Mouse (Mus musculus) midbrain, embryonic 11.5 days (tissue): Measurements from ENCODE around the gene Cdh26. TPM values are rescaled to one million over a fixed set of nuclear protein-coding genes. Genes with fewer than 3 reads are reported as not detected.

Experiments
- ATAC-seq: fragments of 200-750 bp; cut with Nextera tagmentation; 2 replicates; pipeline ENCODE4 v1.8.0; 2017; ENCODE audit warnings: moderate TSS enrichment, moderate library complexity; ENCODE audit not compliant: low FRiP score
- DNase-seq: peaks from one replicate; pipeline ENCODE4 v3.0.0; 2015; ENCODE audit warnings: low spot score; ENCODE audit errors: missing footprints
- H3K27ac ChIP-seq: fragments of 300-500 bp; sonication (generic); 2 replicates; pipeline ENCODE4 v1.5.1; 2014; ENCODE audit warnings: low read depth, low read length
- H3K27me3 ChIP-seq: fragments of 300-500 bp; sonication (generic); 2 replicates; pipeline ENCODE4 v1.6.1; 2014; ENCODE audit warnings: mild to moderate bottlenecking, low read length, moderate library complexity, mixed read lengths; ENCODE audit not compliant: control insufficient read depth, insufficient read depth
- H3K36me3 ChIP-seq: fragments of 300-500 bp; sonication (generic); 2 replicates; pipeline ENCODE4 v1.6.1; 2014; ENCODE audit warnings: mild to moderate bottlenecking, low read length, moderate library complexity, mixed read lengths; ENCODE audit not compliant: control insufficient read depth, insufficient read depth
- H3K4me1 ChIP-seq: fragments of 300-500 bp; sonication (generic); 2 replicates; pipeline ENCODE4 v1.6.1; 2014; ENCODE audit warnings: low read length; ENCODE audit not compliant: control insufficient read depth, insufficient read depth
- H3K4me2 ChIP-seq: fragments of 300-500 bp; sonication (generic); 2 replicates; pipeline ENCODE4 v1.6.1; 2014; ENCODE audit warnings: mild to moderate bottlenecking, moderate library complexity
- H3K4me3 ChIP-seq: fragments of 300-500 bp; sonication (generic); 2 replicates; pipeline ENCODE4 v1.5.1; 2014; ENCODE audit warnings: low read depth, low read length
- H3K9ac ChIP-seq: fragments of 300-500 bp; sonication (generic); 2 replicates; pipeline ENCODE4 v1.6.1; 2014; ENCODE audit warnings: low read length
- H3K9me3 ChIP-seq: fragments of 300-500 bp; sonication (generic); 2 replicates; pipeline ENCODE4 v1.6.1; 2016; ENCODE audit warnings: low read length; ENCODE audit not compliant: control insufficient read depth
- WGBS: fragments of 180-500 bp; shearing (Covaris S2); extraction: QIAGEN DNeasy Blood & Tissue Kit; methylation state at CpG from one replicate; pipeline ENCODE4 v1.1.7; 2014; 5-methylcytosine and 5-hydroxymethylcytosine counted together
- polyA plus RNA-seq: library from polyadenylated mRNA; unstranded; fragments of >200 nt; fragmentation: Nextera tagmentation; extraction: Ambion mirVana; gene quantifications from 2 replicates; pipeline ENCODE4 v1.2.1, GENCODE M21; 2014

The Cdh26 gene
- 0.14 TPM in 1 of 2 replicates, not detected in the other for polyA plus RNA-seq

DNA sequence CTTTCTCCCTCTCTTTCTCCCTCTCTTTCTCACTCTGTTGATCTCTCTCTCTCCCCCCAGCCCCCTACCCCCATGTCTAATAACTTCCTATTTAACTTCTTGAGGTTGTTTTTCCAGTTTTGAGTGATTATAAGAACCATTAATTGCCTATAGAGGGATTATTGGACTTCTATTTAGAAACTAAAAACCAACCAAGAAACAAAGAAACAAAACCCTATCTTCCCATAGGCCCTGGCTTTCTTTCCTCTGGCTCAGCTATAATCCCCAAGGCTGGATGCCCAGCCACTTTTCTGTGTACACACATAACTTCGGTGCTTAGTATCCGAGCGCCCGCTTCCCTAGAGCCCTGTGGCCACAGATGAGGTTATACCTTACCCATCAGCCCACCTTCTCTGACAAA lies at the start of gene Cdh26:
Cdh26 (plus strand) TSS at position 301 of the 400 bp plus-strand sequence.
- no peaks in the 10 kb centered on the region for H3K36me3 ChIP-seq
- DNase-seq (no peak), ATAC-seq (no peak)
- no peaks in the 10 kb centered on the region for H3K4me1 ChIP-seq
- H3K9me3 ChIP-seq: no peaks in the 10 kb centered on the region
- H3K27ac ChIP-seq: no peak within 1 kb of the TSS
- no peak within 1 kb of the TSS for H3K9ac ChIP-seq
- H3K4me2 ChIP-seq: no peak within 1 kb of the TSS
- 90% methylated on average over 4 of the region's 4 CpGs for WGBS
- no peaks in the 10 kb centered on the region for H3K27me3 ChIP-seq
- H3K4me3 ChIP-seq: no peak within 1 kb of the TSS

DNA sequence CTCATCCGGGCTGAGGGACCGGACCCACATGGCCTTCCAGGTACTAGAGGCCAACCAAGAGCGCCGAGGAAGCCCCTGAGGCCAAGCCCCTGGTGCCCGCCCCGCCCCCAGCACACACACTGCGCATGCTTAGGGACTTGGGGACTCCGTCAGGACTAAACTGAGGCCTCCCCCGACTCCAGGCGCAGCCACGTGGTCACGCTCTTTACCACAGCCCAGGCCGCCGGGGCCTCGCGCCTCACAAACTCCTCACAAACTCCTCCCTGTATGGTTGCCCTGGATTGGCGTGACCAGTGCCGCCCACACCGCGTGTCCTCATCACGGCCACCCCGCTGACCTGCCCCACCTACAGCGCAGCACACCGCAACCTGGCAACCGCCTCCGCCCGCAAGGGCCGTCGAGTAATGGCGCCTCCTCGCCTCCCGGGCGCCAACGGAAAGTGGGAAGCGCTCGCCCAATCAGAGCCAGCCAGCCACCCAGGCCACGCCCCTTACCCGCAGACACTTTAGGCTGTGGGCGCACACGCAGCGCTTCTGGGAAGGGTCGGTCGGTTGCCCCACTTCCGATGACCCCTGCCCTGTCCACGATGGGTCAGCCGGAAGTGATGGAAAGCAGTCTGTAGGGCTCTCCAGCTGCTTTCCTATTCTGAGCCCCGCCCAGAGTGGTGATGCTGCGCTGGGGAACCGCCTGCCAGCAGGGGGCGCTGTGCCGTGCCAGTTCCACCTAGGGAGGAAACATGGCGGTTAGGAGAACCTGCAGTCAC lies 23.1 kb upstream of the Cdh26 start, which contains the start of gene Sycp2:
Sycp2 (minus strand) TSS at position 633 of the 763 bp plus-strand sequence.
- no peaks in the 10 kb centered on the region for H3K9me3 ChIP-seq
- no peak within 1 kb of the TSS for H3K4me3 ChIP-seq
- WGBS: 86% methylated on average over 52 of the region's 52 CpGs
- ATAC-seq: peak; percentile 59
- no peak within 1 kb of the TSS for H3K4me2 ChIP-seq
- H3K27me3 ChIP-seq: no peaks in the 10 kb centered on the region
- H3K9ac ChIP-seq: no peak within 1 kb of the TSS
- no peak for DNase-seq
- H3K27ac ChIP-seq: no peak within 1 kb of the TSS
- no peaks in the 10 kb centered on the region for H3K36me3 ChIP-seq
- H3K4me1 ChIP-seq: no peaks in the 10 kb centered on the region

DNA sequence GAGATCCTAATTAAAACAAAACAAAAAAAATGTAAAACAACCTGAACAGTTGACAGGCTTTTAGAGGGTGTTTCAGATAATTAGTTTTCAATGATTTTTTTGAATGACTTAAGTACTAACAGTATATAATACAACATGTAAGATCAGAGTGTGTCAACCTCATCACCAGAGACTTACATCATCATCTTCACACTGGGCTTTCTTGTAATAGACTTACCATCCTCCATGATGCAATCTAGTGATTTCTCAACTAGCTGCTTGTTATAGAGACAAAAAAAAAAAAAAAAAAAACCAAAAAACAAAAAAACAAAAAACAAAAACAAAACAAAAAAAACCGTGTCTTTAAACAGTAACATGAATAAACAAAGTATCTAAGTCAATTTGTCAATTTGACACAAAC lies 21.3 kb upstream of the Cdh26 start:
- Histone ChIP-seq H3K4me2 (no peak overlapping the region), H3K9me3 (no peaks in the 10 kb centered on the region), H3K36me3 (no peaks in the 10 kb centered on the region), H3K27ac (no peak overlapping the region), H3K9ac (no peak overlapping the region), H3K4me3 (no peak overlapping the region), H3K4me1 (peaks cover 6% of the 10 kb centered on the region), H3K27me3 (peaks cover 10% of the 10 kb centered on the region)
- DNase-seq (peak; percentile 12), ATAC-seq (no peak)
- 56% methylated on average over 1 of the region's 1 CpGs for WGBS

- Histone ChIP-seq H3K27me3 (peaks cover 12% of the 10 kb centered on the region), H3K27ac (no peak overlapping the region), H3K9ac (no peak overlapping the region), H3K4me3 (no peak overlapping the region), H3K36me3 (no peaks in the 10 kb centered on the region), H3K4me2 (no peak overlapping the region), H3K4me1 (peaks cover 13% of the 10 kb centered on the region), H3K9me3 (no peaks in the 10 kb centered on the region)
- no peak for DNase-seq
- 80% methylated on average over 6 of the region's 6 CpGs for WGBS
- no peak for ATAC-seq
Observed at GRCm38 (mm10) chr2:178410286-178410685, 20.0 kb upstream of the Cdh26 start.

GRCm38 (mm10) chr2:178412598-178412997 lies 17.7 kb upstream of the Cdh26 start:
- H3K36me3 ChIP-seq: no peaks in the 10 kb centered on the region
- DNase-seq (peak; percentile 71), ATAC-seq (no peak)
- H3K27me3 ChIP-seq: peaks cover 12% of the 10 kb centered on the region
- no peak overlapping the region for H3K4me3 ChIP-seq
- H3K4me2 ChIP-seq: no peak overlapping the region
- WGBS: 77% methylated on average over 6 of the region's 6 CpGs
- H3K9me3 ChIP-seq: no peaks in the 10 kb centered on the region
- H3K4me1 ChIP-seq: peaks cover 13% of the 10 kb centered on the region
- H3K27ac ChIP-seq: no peak overlapping the region
- H3K9ac ChIP-seq: no peak overlapping the region

GRCm38 (mm10) chr2:178413081-178413480 lies 17.2 kb upstream of the Cdh26 start:
- Histone ChIP-seq H3K4me3 (no peak overlapping the region), H3K4me2 (no peak overlapping the region), H3K9me3 (no peaks in the 10 kb centered on the region), H3K36me3 (no peaks in the 10 kb centered on the region), H3K9ac (no peak overlapping the region), H3K27me3 (peaks cover 12% of the 10 kb centered on the region), H3K27ac (no peak overlapping the region), H3K4me1 (peaks cover 13% of the 10 kb centered on the region)
- 72% methylated on average over 13 of the region's 13 CpGs for WGBS
- DNase-seq (no peak), ATAC-seq (no peak)

GRCm38 (mm10) chr2:178413481-178414260 lies 16.7 kb upstream of the Cdh26 start:
- Histone ChIP-seq H3K9me3 (no peaks in the 10 kb centered on the region), H3K4me2 (peak overlapping the region; percentile 93), H3K4me1 (peaks cover 13% of the 10 kb centered on the region), H3K4me3 (peak overlapping the region; percentile 69), H3K27ac (no peak overlapping the region), H3K36me3 (no peaks in the 10 kb centered on the region), H3K9ac (peak overlapping the region; percentile 62), H3K27me3 (peaks cover 12% of the 10 kb centered on the region)
- 16% methylated on average over 75 of the region's 75 CpGs for WGBS
- ATAC-seq (peak; percentile 45), DNase-seq (peak; percentile 92)

DNA sequence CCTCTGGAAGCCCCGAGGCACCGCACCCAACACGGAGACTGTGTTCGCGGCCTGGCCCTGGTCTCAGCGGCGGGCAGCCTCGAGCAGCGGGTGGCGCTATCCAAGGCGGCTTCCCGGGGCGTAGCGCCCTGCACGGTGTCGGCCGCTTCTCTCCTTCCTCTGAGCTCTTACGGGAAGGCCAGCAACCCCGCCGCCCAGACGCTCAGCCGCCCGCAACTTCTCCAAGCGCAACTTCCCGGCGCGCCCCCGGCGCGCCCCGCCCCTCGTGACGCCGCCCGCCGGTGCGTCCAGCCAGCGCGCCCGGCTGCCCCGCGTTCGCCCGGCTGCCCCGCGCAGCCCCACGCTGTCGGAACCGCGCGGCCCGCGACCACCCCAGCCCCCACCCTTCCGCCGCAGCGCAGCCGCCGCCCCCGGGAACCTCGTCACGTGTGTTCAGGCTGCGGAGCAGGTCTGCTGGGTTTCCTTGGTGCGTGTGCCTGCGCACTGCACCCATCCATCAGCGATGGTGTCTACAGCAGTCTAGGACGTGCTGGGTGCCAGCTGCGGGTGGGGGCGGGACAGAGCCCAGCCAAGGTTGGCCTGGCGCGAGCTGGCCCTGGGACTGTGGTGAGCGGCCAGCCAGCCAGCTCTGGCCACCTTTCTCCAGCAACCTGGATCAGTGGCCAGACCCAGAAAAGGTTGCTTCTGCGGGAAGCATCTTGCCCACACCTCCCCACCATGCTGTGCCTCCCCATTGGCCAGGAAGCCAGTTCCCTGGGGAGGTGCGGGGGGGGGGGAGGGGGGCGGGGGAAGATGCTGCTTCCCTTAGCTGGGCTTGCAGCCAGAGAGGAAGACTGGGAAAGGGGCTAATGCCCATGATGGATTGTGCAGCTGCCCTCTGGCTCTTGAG lies 15.8 kb upstream of the Cdh26 start, which contains the start of the genes Ppp1r3d and Fam217b:
Ppp1r3d (minus strand) TSS at position 212 of the 889 bp plus-strand sequence.
Fam217b (plus strand) TSS at position 264 of the 889 bp plus-strand sequence.
- Histone ChIP-seq H3K36me3 (no peaks in the 10 kb centered on the region), H3K9ac (peak within 1 kb of the TSS; percentile 62), H3K27me3 (peaks cover 12% of the 10 kb centered on the region), H3K4me1 (peaks cover 13% of the 10 kb centered on the region), H3K9me3 (no peaks in the 10 kb centered on the region), H3K27ac (no peak within 1 kb of the TSS), H3K4me2 (peak within 1 kb of the TSS; percentile 93), H3K4me3 (peak within 1 kb of the TSS; percentile 69)
- DNase-seq (peak; percentile 93), ATAC-seq (peak; percentile 85)
- under 1% methylated on average over 71 of the region's 74 CpGs for WGBS
